Mouse (Mus musculus): ENCODE measurements around the gene Mrgprb1. TPM values are rescaled to one million over a fixed set of nuclear protein-coding genes. Genes with fewer than 3 reads are reported as not detected.
"Not testable (repeated sequence)": the region's sequence is repeated elsewhere in the genome, so short reads cannot be mapped to it uniquely, and the experiment has no call there.

Gene Mrgprb1
- total RNA-seq (2021) (under 1 TPM; 0.10 to 0.12 TPM), polyA plus RNA-seq (2012; rRNA removed) (0.09 TPM in 1 of 2 replicates, not detected in the other)
- long read RNA-seq, result 0 reads

GRCm38 (mm10) chr7:48456242-48456641, at the start of gene Mrgprb1:
TSS of gene Mrgprb1 (minus strand) at chr7:48456342.
- no peak for DNase-seq

GRCm38 (mm10) chr7:48499221-48499620, 43.1 kb upstream of the Mrgprb1 start, which contains the start of gene Mrgprx2:
TSS of gene Mrgprx2 (minus strand) at chr7:48499321.
- no peak for DNase-seq

- DNase-seq, result no peak
These were observed 19.6 kb downstream of the Mrgprb1 start for GRCm38 (mm10) chr7:48436581-48436980.

GRCm38 (mm10) chr7:48435936-48436335, 20.2 kb downstream of the Mrgprb1 start:
- not testable (repeated sequence) for DNase-seq

Other genes with a start within 250 kb of the Mrgprb1 start
- gene Mrgprb8, start 67.8 kb downstream of the Mrgprb1 start, total RNA-seq (2021), result not detected
- not detected in 2 replicates for gene Mrgprb8, start 67.8 kb downstream of the Mrgprb1 start, polyA plus RNA-seq (2012; rRNA removed)
- gene Mrgprx2, start 43.0 kb upstream of the Mrgprb1 start, total RNA-seq (2021), result not detected
- gene Mrgprx2, start 43.0 kb upstream of the Mrgprb1 start, polyA plus RNA-seq (2012; rRNA removed), result not detected in 2 replicates
- not detected for gene Mrgprb2, start 101.7 kb upstream of the Mrgprb1 start, total RNA-seq (2021)
- gene Mrgprb2, start 101.7 kb upstream of the Mrgprb1 start, polyA plus RNA-seq (2012; rRNA removed), result 0.04 TPM in 1 of 2 replicates, not detected in the other
- gene Mrgprb3, start 187.5 kb upstream of the Mrgprb1 start, total RNA-seq (2021), result not detected
- gene Mrgprb3, start 187.5 kb upstream of the Mrgprb1 start, polyA plus RNA-seq (2012; rRNA removed), result not detected in 2 replicates

Measured in adrenal gland, adult 2 months (tissue).